Mouse (Mus musculus) kidney, adult 2 months (tissue): Measurements from ENCODE around the gene Pik3ca.

Experiments
- CTCF ChIP-seq: fragments of 200-500 bp; conservative IDR thresholded peaks from 2 replicates; pipeline ENCODE4 v1.5.1; 2011; ENCODE audit warnings: low read depth, mild to moderate bottlenecking, control low read depth, low read length, moderate library complexity, mixed read lengths; ENCODE audit not compliant: insufficient read depth, insufficient read length
- POLR2A ChIP-seq: fragments of 200-500 bp; IDR thresholded peaks from one replicate; pipeline ENCODE4 v1.6.1; 2011; ENCODE audit warnings: low read depth, low read length, control low read depth

GRCm38 (mm10) chr3:32428921-32429320 lies 31.4 kb downstream of the Pik3ca start:
- TF ChIP-seq CTCF (no peak), POLR2A (no peak)
